Mouse (Mus musculus): ENCODE data around the gene Pax2. TPM values are rescaled to one million over a fixed set of nuclear protein-coding genes. Genes with fewer than 3 reads are reported as not detected.

The Pax2 gene
- polyA plus RNA-seq, 1 experiment from 2014 or later, result 0.07 TPM

GRCm38 (mm10) chr19:44759531-44760118 is 3.8 kb downstream of the Pax2 start:
- H3K27ac ChIP-seq (ENCODE audit: low read depth), result no peak overlapping the region

GRCm38 (mm10) chr19:44760259-44761131 is 4.7 kb downstream of the Pax2 start:
- H3K27me3 ChIP-seq (ENCODE audit: insufficient read depth, low read length), result peaks cover 96% of the 10 kb centered on the region
- H3K36me3 ChIP-seq (ENCODE audit: insufficient read depth), result no peaks in the 10 kb centered on the region
- WGBS, result under 1% methylated on average over 39 of the region's 39 CpGs
- H3K4me1 ChIP-seq (ENCODE audit: insufficient read depth), result 0 out of 2 replicates have a peak, but pooled peaks cover 5% of the 10 kb centered on the region
- no peaks in the 10 kb centered on the region for H3K9me3 ChIP-seq (ENCODE audit: low read depth, low read length)
- 0 out of 2 replicates have a peak overlapping the region, but pooled peaks have one; percentile 2 for H3K4me3 ChIP-seq (ENCODE audit: low read depth, low read length)
- H3K27ac ChIP-seq (ENCODE audit: low read depth), result no peak overlapping the region
- TF ChIP-seq CTCF (IDR thresholded peaks at IDR 0.05; ENCODE audit: low read depth), result no peak
- no peak overlapping the region for H3K4me2 ChIP-seq
- no peak for DNase-seq
- no peak for ATAC-seq (ENCODE audit: insufficient read depth)
- no peak overlapping the region for H3K9ac ChIP-seq

More at GRCm38 (mm10) chr19:44759531-44760118, 3.8 kb downstream of the Pax2 start:
- Histone ChIP-seq H3K9ac (no peak overlapping the region), H3K4me1 (ENCODE audit: insufficient read depth) (0 out of 2 replicates have a peak, but pooled peaks cover 5% of the 10 kb centered on the region), H3K4me2 (no peak overlapping the region), H3K27me3 (ENCODE audit: insufficient read depth, low read length) (peaks cover 99% of the 10 kb centered on the region), H3K9me3 (ENCODE audit: low read depth, low read length) (no peaks in the 10 kb centered on the region), H3K4me3 (ENCODE audit: low read depth, low read length) (no peak overlapping the region), H3K36me3 (ENCODE audit: insufficient read depth) (no peaks in the 10 kb centered on the region)
- no peak for TF ChIP-seq CTCF (IDR thresholded peaks at IDR 0.05; ENCODE audit: low read depth)
- WGBS, result 1% methylated on average over 37 of the region's 37 CpGs
- no peak for ATAC-seq (ENCODE audit: insufficient read depth)
- peak; percentile 53 for DNase-seq

GRCm38 (mm10) chr19:44762121-44762621 is 6.3 kb downstream of the Pax2 start:
- Histone ChIP-seq H3K4me3 (ENCODE audit: low read depth, low read length) (no peak overlapping the region), H3K27me3 (ENCODE audit: insufficient read depth, low read length) (peaks cover 79% of the 10 kb centered on the region), H3K36me3 (ENCODE audit: insufficient read depth) (no peaks in the 10 kb centered on the region), H3K9ac (no peak overlapping the region), H3K27ac (ENCODE audit: low read depth) (no peak overlapping the region), H3K4me2 (no peak overlapping the region), H3K9me3 (ENCODE audit: low read depth, low read length) (no peaks in the 10 kb centered on the region), H3K4me1 (ENCODE audit: insufficient read depth) (no peaks in the 10 kb centered on the region)
- ATAC-seq (ENCODE audit: insufficient read depth), result no peak
- TF ChIP-seq CTCF (IDR thresholded peaks at IDR 0.05; ENCODE audit: low read depth), result no peak
- 32% methylated on average over 7 of the region's 7 CpGs for WGBS
- DNase-seq, result no peak

GRCm38 (mm10) chr19:44770268-44771050 is 14.6 kb downstream of the Pax2 start:
- Histone ChIP-seq H3K36me3 (ENCODE audit: insufficient read depth) (no peaks in the 10 kb centered on the region), H3K4me1 (ENCODE audit: insufficient read depth) (no peaks in the 10 kb centered on the region), H3K9me3 (ENCODE audit: low read depth, low read length) (no peaks in the 10 kb centered on the region), H3K27me3 (ENCODE audit: insufficient read depth, low read length) (no peaks in the 10 kb centered on the region; the same call in 1 of the 2 replicates), H3K27ac (ENCODE audit: low read depth) (no peak overlapping the region), H3K4me3 (ENCODE audit: low read depth, low read length) (no peak overlapping the region), H3K4me2 (no peak overlapping the region), H3K9ac (no peak overlapping the region)
- ATAC-seq (ENCODE audit: insufficient read depth) (no peak), DNase-seq (no peak)
- no peak for TF ChIP-seq CTCF (IDR thresholded peaks at IDR 0.05; ENCODE audit: low read depth)
- WGBS, result 60% methylated on average over 6 of the region's 6 CpGs

- Histone ChIP-seq H3K27ac (ENCODE audit: low read depth) (no peak overlapping the region), H3K4me3 (ENCODE audit: low read depth, low read length) (no peak overlapping the region), H3K36me3 (ENCODE audit: insufficient read depth) (no peaks in the 10 kb centered on the region), H3K9ac (no peak overlapping the region), H3K27me3 (ENCODE audit: insufficient read depth, low read length) (no peaks in the 10 kb centered on the region; the same call in 1 of the 2 replicates), H3K4me2 (no peak overlapping the region), H3K9me3 (ENCODE audit: low read depth, low read length) (no peaks in the 10 kb centered on the region), H3K4me1 (ENCODE audit: insufficient read depth) (no peaks in the 10 kb centered on the region)
- no peak for ATAC-seq (ENCODE audit: insufficient read depth)
- no peak for DNase-seq
- no peak for TF ChIP-seq CTCF (IDR thresholded peaks at IDR 0.05; ENCODE audit: low read depth)
- 60% methylated on average over 13 of the region's 13 CpGs for WGBS
Measured at GRCm38 (mm10) chr19:44771499-44771898, 15.7 kb downstream of the Pax2 start.

- no peaks in the 10 kb centered on the region for H3K36me3 ChIP-seq (ENCODE audit: insufficient read depth)
- H3K27me3 ChIP-seq (ENCODE audit: insufficient read depth, low read length), result no peaks in the 10 kb centered on the region; the same call in none of the 2 replicates
- H3K4me2 ChIP-seq, result no peak overlapping the region
- H3K9ac ChIP-seq, result no peak overlapping the region
- H3K4me1 ChIP-seq (ENCODE audit: insufficient read depth), result no peaks in the 10 kb centered on the region
- no peaks in the 10 kb centered on the region for H3K9me3 ChIP-seq (ENCODE audit: low read depth, low read length)
- ATAC-seq (ENCODE audit: insufficient read depth) (no peak), DNase-seq (no peak)
- WGBS, result 38% methylated on average over 3 of the region's 3 CpGs
- no peak overlapping the region for H3K27ac ChIP-seq (ENCODE audit: low read depth)
- no peak overlapping the region for H3K4me3 ChIP-seq (ENCODE audit: low read depth, low read length)
- TF ChIP-seq CTCF (IDR thresholded peaks at IDR 0.05; ENCODE audit: low read depth), result no peak
Measured at GRCm38 (mm10) chr19:44781987-44782386, 26.1 kb downstream of the Pax2 start.
